11 mouse cellular contexts compared by ENCODE assay signal in the genomic region with DNA sequence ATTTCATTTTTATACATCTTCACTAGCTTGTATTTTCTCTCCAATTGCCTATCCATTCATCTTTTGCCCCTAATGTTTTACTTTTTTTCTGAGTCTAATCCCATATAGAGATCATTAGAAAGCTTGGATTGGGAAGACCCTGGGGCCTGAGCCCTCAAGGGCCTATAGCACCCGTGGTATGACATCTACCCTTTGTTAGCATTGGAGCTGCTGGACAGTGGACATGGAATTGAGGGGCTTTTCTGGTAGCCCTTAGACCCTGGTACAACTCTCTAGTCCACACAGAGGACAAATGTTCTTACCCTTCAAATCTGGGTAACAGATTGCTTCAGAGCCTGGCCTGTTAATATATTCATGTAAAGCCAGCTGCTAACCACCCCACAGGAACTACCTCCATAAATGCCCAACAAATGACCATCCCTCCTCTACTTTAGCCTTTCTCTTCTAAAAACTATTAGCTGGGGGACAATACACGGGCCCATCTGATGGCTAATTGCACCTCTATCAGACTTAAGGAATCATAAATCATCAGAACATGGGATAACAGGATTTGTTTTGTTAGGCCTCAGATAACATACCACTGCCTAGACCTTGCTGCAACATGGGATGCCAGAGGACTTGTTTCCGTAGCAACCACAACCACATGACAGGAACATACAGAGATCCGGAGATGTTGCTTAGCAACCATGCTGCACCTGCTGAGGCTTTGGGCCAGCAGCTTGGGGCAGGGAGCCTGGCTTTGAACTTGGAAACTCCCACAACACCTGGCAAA. TPM values are rescaled to one million over a fixed set of nuclear protein-coding genes. Genes with fewer than 3 reads are reported as not detected.
DNase-seq lines count a peak whose midpoint lies in the region; ATAC-seq and TF ChIP-seq lines count a peak whose summit lies in the region.
"Had no signal": no experiment of that assay in that cellular context is flagged by ENCODE, and none has a peak within 500 bp of the region (broad histone marks: within the 10 kb centered on the region; RNA-seq: fewer than 3 reads in every experiment).

No protein-coding gene starts in this region.

- peak overlapping the region; percentile 80 for H3K27ac ChIP-seq in forebrain, postnatal 0 days (ENCODE audit: low read depth, low read length)
- peak overlapping the region; percentile 63; the same call in 1 of the 2 replicates for H3K27ac ChIP-seq in midbrain, embryonic 12.5 days (replicated peaks)
- H3K27ac ChIP-seq: embryonic facial prominence, embryonic 15.5 days; stomach, embryonic 15.5 days had no signal

- no peak for TF ChIP-seq CTCF in lung, adult 2 months (IDR thresholded peaks at IDR 0.05; ENCODE audit: insufficient read depth, low read length)
- no peak for TF ChIP-seq CTCF in forebrain, postnatal 0 days (IDR thresholded peaks at IDR 0.05; ENCODE audit: low read depth)

- no peak overlapping the region for H3K9ac ChIP-seq in forebrain, postnatal 0 days
- no peak overlapping the region for H3K9ac ChIP-seq in midbrain, embryonic 12.5 days (replicated peaks)
- H3K9ac ChIP-seq: embryonic facial prominence, embryonic 15.5 days; stomach, embryonic 15.5 days had no signal

- no peak for TF ChIP-seq POLR2A in lung, adult 2 months (IDR thresholded peaks at IDR 0.05; ENCODE audit: borderline replicate concordance, extremely low read depth, low read depth, low read length)

- no peaks in the 10 kb centered on the region for H3K4me1 ChIP-seq in lung, adult 2 months (ENCODE audit: control insufficient read depth, insufficient read depth, low read length)
- H3K4me1 ChIP-seq in forebrain, postnatal 0 days (ENCODE audit: insufficient read depth) = peaks cover 17% of the 10 kb centered on the region; the same call in 1 of the 2 replicates
- peaks cover 19% of the 10 kb centered on the region for H3K4me1 ChIP-seq in midbrain, embryonic 12.5 days
- H3K4me1 ChIP-seq: embryonic facial prominence, embryonic 15.5 days; stomach, embryonic 15.5 days had no signal

- no peak overlapping the region for H3K4me2 ChIP-seq in forebrain, postnatal 0 days (ENCODE audit: low read depth)
- no peak overlapping the region for H3K4me2 ChIP-seq in midbrain, embryonic 12.5 days (replicated peaks)
- H3K4me2 ChIP-seq: embryonic facial prominence, embryonic 15.5 days; stomach, embryonic 15.5 days had no signal

- DNase-seq in lung, postnatal 36 days = peak; percentile 19
- no peak for DNase-seq in lung, adult 2 months
- peak; percentile 85 for DNase-seq in forebrain, postnatal 0 days
- peak; percentile 28 for DNase-seq in thymus, postnatal 25 days
- no peak for DNase-seq in adrenal gland, adult 2 months
- no peak for DNase-seq in gastrocnemius, adult 8-10 months (ENCODE audit: low spot score in 2 of 2)
- DNase-seq in ovary, postnatal 10 days (ENCODE audit: low spot score) = no peak
- DNase-seq: kidney, adult 2 months had no signal

- ATAC-seq in forebrain, postnatal 0 days = peak; percentile 97
- ATAC-seq in midbrain, embryonic 12.5 days (ENCODE audit: low FRiP score, low read depth) = peak; percentile 87

- WGBS in lung, adult 2 months = 61% methylated on average over 4 of the region's 4 CpGs
- WGBS in forebrain, postnatal 0 days = 40% methylated on average over 4 of the region's 4 CpGs
- WGBS in midbrain, embryonic 12.5 days = 55% methylated on average over 4 of the region's 4 CpGs

- H3K4me3 ChIP-seq in lung, adult 2 months (replicated peaks; ENCODE audit: extremely low read depth, low read depth, low read length) = no peak overlapping the region
- H3K4me3 ChIP-seq in forebrain, postnatal 0 days (ENCODE audit: low read depth, low read length) = no peak overlapping the region
- H3K4me3 ChIP-seq in midbrain, embryonic 12.5 days = no peak overlapping the region
- H3K4me3 ChIP-seq: embryonic facial prominence, embryonic 15.5 days; stomach, embryonic 15.5 days had no signal

- H3K9me3 ChIP-seq in forebrain, postnatal 0 days (ENCODE audit: low read length) = no peaks in the 10 kb centered on the region
- no peaks in the 10 kb centered on the region for H3K9me3 ChIP-seq in midbrain, embryonic 12.5 days
- H3K9me3 ChIP-seq: embryonic facial prominence, embryonic 15.5 days; stomach, embryonic 15.5 days had no signal

- H3K27me3 ChIP-seq in forebrain, postnatal 0 days (ENCODE audit: insufficient read depth, low read length) = no peaks in the 10 kb centered on the region
- no peaks in the 10 kb centered on the region for H3K27me3 ChIP-seq in midbrain, embryonic 12.5 days
- H3K27me3 ChIP-seq: embryonic facial prominence, embryonic 15.5 days; stomach, embryonic 15.5 days had no signal

- no peaks in the 10 kb centered on the region for H3K36me3 ChIP-seq in forebrain, postnatal 0 days (ENCODE audit: insufficient read depth)
- H3K36me3 ChIP-seq in midbrain, embryonic 12.5 days = no peaks in the 10 kb centered on the region
- H3K36me3 ChIP-seq: embryonic facial prominence, embryonic 15.5 days; stomach, embryonic 15.5 days had no signal

RNA-seq across cellular contexts. Expression of a gene that starts 39.0 kb away (rescaled TPM):
- polyA plus RNA-seq in lung, adult 2 months (2012; rRNA removed) = 11.0 and 13.0 TPM in 2 replicates
- 48.0 and 61.0 TPM in 2 replicates for total RNA-seq in forebrain, postnatal 0 days (2014; rRNA removed)
- 11.0 and 20.7 TPM in 2 replicates for polyA plus RNA-seq in forebrain, postnatal 0 days (2015; fragmentation: Nextera tagmentation; extraction: Ambion mirVana)
- 42.8 and 47.8 TPM in 2 replicates for polyA plus RNA-seq in midbrain, embryonic 12.5 days (2016; fragmentation: Nextera tagmentation; extraction: Ambion mirVana)
- total RNA-seq in adrenal gland, adult 2 months (2021) = 10 to 100 TPM; 27.7 to 34.1 TPM
- 5.7 and 6.6 TPM in 2 replicates for polyA plus RNA-seq in adrenal gland, adult 2 months (2012; rRNA removed)
- 10 to 100 TPM in 3 of 4 experiments, 1 to 10 TPM in 1; 8.2 to 17.7 (median 14.6) TPM for total RNA-seq in gastrocnemius, adult 8-10 months (2022)

Comparison
In these comparisons a context has a peak if more than half of its experiments do, and no peak if none do; other contexts are left out.
1. DNase-seq: peak in lung, postnatal 36 days (single experiment), forebrain, postnatal 0 days (single experiment) and thymus, postnatal 25 days (single experiment); none in lung, adult 2 months (single experiment), adrenal gland, adult 2 months (single experiment), gastrocnemius, adult 8-10 months (0 of 2) and ovary, postnatal 10 days (single experiment).